Mouse (Mus musculus): ENCODE data around the gene Gcsh. TPM values are rescaled to one million over a fixed set of nuclear protein-coding genes. Genes with fewer than 3 reads are reported as not detected.

Gene Gcsh
- polyA plus RNA-seq, 2 experiments, result 38.8 to 81.3 TPM

DNA sequence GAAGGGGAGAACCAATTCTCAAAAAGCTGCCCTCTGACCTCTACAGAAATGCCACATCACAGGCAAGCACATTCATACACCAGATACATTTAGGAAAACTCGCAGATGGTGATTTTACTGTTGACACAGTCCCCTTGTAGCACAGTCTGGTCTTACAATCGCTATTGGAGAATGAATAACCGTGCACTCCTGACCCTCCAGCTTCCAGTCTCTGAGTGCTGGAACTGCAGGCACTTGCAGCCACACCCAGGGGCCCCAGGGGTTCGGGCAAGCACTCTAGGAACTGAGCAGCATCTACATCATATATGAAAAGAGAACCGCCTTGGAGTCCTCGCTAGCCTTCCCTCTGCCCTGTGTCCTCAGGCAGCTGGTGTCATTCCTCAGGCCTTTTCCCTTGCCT is 38.1 kb upstream of the Gcsh start:
- ATAC-seq (ENCODE audit: insufficient read depth) (no peak), DNase-seq (ENCODE audit: low read depth in 3 of 3, low spot score in 3 of 3) (no peak)
- Histone ChIP-seq H3K9me3 (ENCODE audit: control insufficient read depth, low read length) (no peaks in the 10 kb centered on the region), H3K4me1 (replicated peaks; ENCODE audit: control insufficient read depth in 2 of 2, insufficient read depth in 2 of 2, low read length in 1 of 2) (peaks cover 0 to 2% of the 10 kb centered on the region in 2 experiments; a peak in 2 of 4 replicates), H3K4me3 (ENCODE audit: insufficient read depth in 1 of 2, low read depth in 2 of 2, low read length in 2 of 2) (no peak overlapping the region), H3K27me3 (ENCODE audit: control insufficient read depth, insufficient read depth, low read length) (no peaks in the 10 kb centered on the region), H3K4me2 (ENCODE audit: low read depth) (no peak overlapping the region), H3K9ac (replicated peaks) (no peak overlapping the region), H3K36me3 (replicated peaks; ENCODE audit: control insufficient read depth, insufficient read depth, low read depth) (no peaks in the 10 kb centered on the region), H3K27ac (no peak overlapping the region)
- TF ChIP-seq EP300 (IDR thresholded peaks at IDR 0.05; ENCODE audit: low read depth) (no peak), CTCF (IDR thresholded peaks at IDR 0.05; ENCODE audit: low read depth) (no peak)
- 50% methylated on average over 6 of the region's 6 CpGs for WGBS (ENCODE audit: insufficient replicate concordance)

DNA sequence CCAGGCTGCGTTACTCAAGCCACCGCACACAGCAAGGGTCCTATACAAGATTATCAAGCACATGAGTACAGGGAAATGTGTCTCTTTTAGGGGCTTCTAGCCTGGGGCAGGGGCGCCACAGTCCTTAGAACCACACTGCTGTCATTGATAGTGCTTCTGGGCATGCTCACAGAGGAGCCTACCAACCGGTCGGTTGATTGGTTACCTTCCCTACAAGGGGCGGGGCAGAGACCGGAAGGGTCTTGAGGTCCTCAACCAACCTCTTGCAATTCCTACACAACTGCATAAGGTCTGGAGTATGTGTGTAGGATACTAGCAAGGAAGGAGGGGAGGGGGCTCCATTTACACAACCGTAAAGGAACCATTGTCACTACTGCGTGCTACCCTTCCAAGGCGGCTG is 35.3 kb upstream of the Gcsh start:
- DNase-seq (ENCODE audit: low read depth in 3 of 3, low spot score in 3 of 3) (no peak), ATAC-seq (ENCODE audit: insufficient read depth) (no peak)
- no peaks in the 10 kb centered on the region for H3K27me3 ChIP-seq (ENCODE audit: control insufficient read depth, insufficient read depth, low read length)
- H3K27ac ChIP-seq, result no peak overlapping the region
- no peak overlapping the region for H3K4me3 ChIP-seq (ENCODE audit: insufficient read depth in 1 of 2, low read depth in 2 of 2, low read length in 2 of 2)
- no peak for TF ChIP-seq CTCF (IDR thresholded peaks at IDR 0.05; ENCODE audit: low read depth)
- no peak for TF ChIP-seq EP300 (IDR thresholded peaks at IDR 0.05; ENCODE audit: low read depth)
- 80% methylated on average over 10 of the region's 10 CpGs for WGBS (ENCODE audit: insufficient replicate concordance)
- peaks cover 0 to 2% of the 10 kb centered on the region in 2 experiments; a peak in 2 of 4 replicates for H3K4me1 ChIP-seq (replicated peaks; ENCODE audit: control insufficient read depth in 2 of 2, insufficient read depth in 2 of 2, low read length in 1 of 2)
- no peak overlapping the region for H3K9ac ChIP-seq (replicated peaks)
- no peak overlapping the region for H3K4me2 ChIP-seq (ENCODE audit: low read depth)
- no peaks in the 10 kb centered on the region for H3K9me3 ChIP-seq (ENCODE audit: control insufficient read depth, low read length)
- H3K36me3 ChIP-seq (replicated peaks; ENCODE audit: control insufficient read depth, insufficient read depth, low read depth), result no peaks in the 10 kb centered on the region

GRCm38 (mm10) chr8:117027601-117028000 is 34.3 kb upstream of the Gcsh start:
- H3K9ac ChIP-seq (replicated peaks), result no peak overlapping the region
- ATAC-seq (ENCODE audit: insufficient read depth), result no peak
- H3K27ac ChIP-seq, result no peak overlapping the region
- 61% methylated on average over 5 of the region's 5 CpGs for WGBS (ENCODE audit: insufficient replicate concordance)
- H3K4me2 ChIP-seq (ENCODE audit: low read depth), result no peak overlapping the region
- H3K27me3 ChIP-seq (ENCODE audit: control insufficient read depth, insufficient read depth, low read length), result no peaks in the 10 kb centered on the region
- no peaks in the 10 kb centered on the region for H3K9me3 ChIP-seq (ENCODE audit: control insufficient read depth, low read length)
- no peaks in the 10 kb centered on the region for H3K36me3 ChIP-seq (replicated peaks; ENCODE audit: control insufficient read depth, insufficient read depth, low read depth)
- H3K4me1 ChIP-seq (replicated peaks; ENCODE audit: control insufficient read depth in 2 of 2, insufficient read depth in 2 of 2, low read length in 1 of 2), result peaks cover 0 to 1% of the 10 kb centered on the region in 2 experiments; a peak in 2 of 4 replicates
- DNase-seq (ENCODE audit: low read depth in 3 of 3, low spot score in 3 of 3), result no peak
- TF ChIP-seq CTCF (IDR thresholded peaks at IDR 0.05; ENCODE audit: low read depth) (no peak), EP300 (IDR thresholded peaks at IDR 0.05; ENCODE audit: low read depth) (no peak)
- no peak overlapping the region for H3K4me3 ChIP-seq (ENCODE audit: insufficient read depth in 1 of 2, low read depth in 2 of 2, low read length in 2 of 2)

GRCm38 (mm10) chr8:117022297-117022993 is 29.1 kb upstream of the Gcsh start:
- WGBS (ENCODE audit: insufficient replicate concordance), result 58% methylated on average over 1 of the region's 1 CpGs
- DNase-seq (ENCODE audit: low read depth in 3 of 3, low spot score in 3 of 3) (no peak), ATAC-seq (ENCODE audit: insufficient read depth) (no peak)
- no peaks in the 10 kb centered on the region for H3K4me1 ChIP-seq (replicated peaks; ENCODE audit: control insufficient read depth in 2 of 2, insufficient read depth in 2 of 2, low read length in 1 of 2)
- H3K27me3 ChIP-seq (ENCODE audit: control insufficient read depth, insufficient read depth, low read length), result no peaks in the 10 kb centered on the region
- H3K4me3 ChIP-seq (ENCODE audit: insufficient read depth in 1 of 2, low read depth in 2 of 2, low read length in 2 of 2), result no peak overlapping the region
- TF ChIP-seq EP300 (IDR thresholded peaks at IDR 0.05; ENCODE audit: low read depth), result no peak
- TF ChIP-seq CTCF (IDR thresholded peaks at IDR 0.05; ENCODE audit: low read depth), result no peak
- H3K4me2 ChIP-seq (ENCODE audit: low read depth), result no peak overlapping the region
- H3K27ac ChIP-seq, result no peak overlapping the region
- no peaks in the 10 kb centered on the region for H3K36me3 ChIP-seq (replicated peaks; ENCODE audit: control insufficient read depth, insufficient read depth, low read depth)
- no peak overlapping the region for H3K9ac ChIP-seq (replicated peaks)
- no peaks in the 10 kb centered on the region for H3K9me3 ChIP-seq (ENCODE audit: control insufficient read depth, low read length)

GRCm38 (mm10) chr8:117019323-117020275 is 26.3 kb upstream of the Gcsh start:
- H3K36me3 ChIP-seq (replicated peaks; ENCODE audit: control insufficient read depth, insufficient read depth, low read depth), result no peaks in the 10 kb centered on the region
- H3K4me3 ChIP-seq (ENCODE audit: insufficient read depth in 1 of 2, low read depth in 2 of 2, low read length in 2 of 2), result no peak overlapping the region
- no peak for DNase-seq (ENCODE audit: low read depth in 3 of 3, low spot score in 3 of 3)
- H3K9me3 ChIP-seq (ENCODE audit: control insufficient read depth, low read length), result no peaks in the 10 kb centered on the region
- H3K27me3 ChIP-seq (ENCODE audit: control insufficient read depth, insufficient read depth, low read length), result no peaks in the 10 kb centered on the region
- no peak overlapping the region for H3K27ac ChIP-seq
- no peak for ATAC-seq (ENCODE audit: insufficient read depth)
- 66% methylated on average over 18 of the region's 18 CpGs for WGBS (ENCODE audit: insufficient replicate concordance)
- no peak overlapping the region for H3K9ac ChIP-seq (replicated peaks)
- TF ChIP-seq EP300 (IDR thresholded peaks at IDR 0.05; ENCODE audit: low read depth), result no peak
- no peak for TF ChIP-seq CTCF (IDR thresholded peaks at IDR 0.05; ENCODE audit: low read depth)
- no peak overlapping the region for H3K4me2 ChIP-seq (ENCODE audit: low read depth)
- H3K4me1 ChIP-seq (replicated peaks; ENCODE audit: control insufficient read depth in 2 of 2, insufficient read depth in 2 of 2, low read length in 1 of 2), result no peaks in the 10 kb centered on the region
